Mouse (Mus musculus): ENCODE results near the gene Mug2. TPM values are rescaled to one million over a fixed set of nuclear protein-coding genes. Genes with fewer than 3 reads are reported as not detected.
"Not testable (repeated sequence)": the region's sequence is repeated elsewhere in the genome, so short reads cannot be mapped to it uniquely, and the experiment has no call there.

Mug2 gene
- not detected in 2 replicates for total RNA-seq (2017)

GRCm38 (mm10) chr6:122006461-122006860, at the start of gene Mug2:
Mug2 (plus strand) TSS chr6:122006761.
- ATAC-seq (ENCODE audit: extremely low read depth, insufficient number of reproducible peaks, low FRiP score, poor library complexity, severe bottlenecking), result not testable (repeated sequence)

- ATAC-seq (ENCODE audit: extremely low read depth, insufficient number of reproducible peaks, low FRiP score, poor library complexity, severe bottlenecking), result not testable (repeated sequence)
Observed at GRCm38 (mm10) chr6:121957803-121958349, 48.7 kb upstream of the Mug2 start.

DNA sequence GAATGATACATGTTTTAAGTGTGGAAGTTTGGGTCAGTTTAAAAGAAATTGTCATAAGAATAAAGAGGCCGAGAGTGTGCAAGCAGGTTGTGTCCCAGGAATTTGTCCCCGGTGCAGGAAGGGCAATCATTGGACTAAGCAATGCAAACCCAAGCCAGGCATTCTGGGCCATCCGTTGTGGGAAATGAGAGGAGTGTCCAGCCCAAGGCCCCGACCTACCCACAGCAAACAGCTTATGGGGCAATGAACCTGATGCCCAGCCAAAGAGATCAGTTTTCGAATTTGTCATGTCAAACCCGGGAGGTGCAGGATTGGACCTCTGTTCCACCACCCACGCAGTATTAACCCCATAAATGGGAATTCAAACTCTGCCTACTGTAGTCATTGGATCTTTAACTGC, 30.9 kb upstream of the Mug2 start:
- ATAC-seq (ENCODE audit: extremely low read depth, insufficient number of reproducible peaks, low FRiP score, poor library complexity, severe bottlenecking), result no peak

DNA sequence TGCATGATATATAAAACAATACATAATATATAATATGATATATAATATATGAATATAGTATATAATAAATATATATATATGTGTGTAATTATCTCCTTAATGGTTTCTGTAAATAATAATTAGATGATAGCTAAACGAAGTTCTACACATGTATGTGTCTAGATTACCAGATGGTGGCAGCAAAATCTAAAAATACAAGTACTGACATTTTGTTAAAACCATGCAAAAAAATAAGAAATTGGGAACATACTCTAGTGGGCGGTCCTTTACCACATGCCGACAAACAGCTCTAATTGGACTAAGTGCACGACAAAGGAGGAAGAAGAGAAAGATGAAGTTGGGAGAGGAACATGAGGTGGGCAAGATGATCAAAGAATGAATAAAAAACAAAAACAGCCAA, 94.3 kb downstream of the Mug2 start:
- no peak for ATAC-seq (ENCODE audit: extremely low read depth, insufficient number of reproducible peaks, low FRiP score, poor library complexity, severe bottlenecking)

DNA sequence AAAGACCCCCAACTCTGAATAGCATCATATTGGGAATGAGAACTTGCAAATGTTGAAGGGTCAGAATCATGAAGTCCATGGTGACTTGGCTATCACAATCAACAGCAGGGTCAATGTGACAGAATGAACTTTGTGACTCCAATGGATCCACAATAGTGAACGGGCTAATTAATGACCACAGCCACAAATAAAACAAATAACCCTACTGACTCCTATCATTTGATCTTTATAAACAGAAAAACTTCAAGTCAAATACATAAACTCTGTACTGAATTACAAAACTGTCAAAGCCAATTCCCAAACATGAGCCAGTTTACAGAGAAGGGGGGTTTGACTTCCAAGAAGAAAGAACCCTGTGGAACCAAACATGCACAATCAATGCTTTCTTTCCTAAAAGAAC, 95.1 kb downstream of the Mug2 start:
- no peak for ATAC-seq (ENCODE audit: extremely low read depth, insufficient number of reproducible peaks, low FRiP score, poor library complexity, severe bottlenecking)

DNA sequence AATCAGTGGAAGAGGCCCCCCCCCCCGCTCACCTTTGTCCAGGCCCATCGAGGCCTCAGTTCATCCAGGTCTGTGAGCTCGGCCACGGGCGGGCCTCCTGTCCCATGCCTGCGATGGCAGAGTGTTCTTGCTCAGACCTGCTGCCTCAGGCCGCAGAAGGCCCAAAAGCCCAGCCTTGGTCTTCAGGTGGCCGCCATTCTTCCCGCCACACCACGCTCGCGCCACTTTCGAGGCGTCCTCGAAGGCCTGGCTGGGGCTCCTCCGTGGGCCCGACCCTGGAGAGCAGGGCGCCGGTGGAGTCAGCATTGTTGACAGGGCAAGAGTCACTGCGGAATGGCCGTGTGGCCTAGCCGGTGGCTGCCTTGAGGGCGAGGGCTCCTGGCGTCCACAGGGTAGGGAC, 110.4 kb downstream of the Mug2 start:
- no peak for ATAC-seq (ENCODE audit: extremely low read depth, insufficient number of reproducible peaks, low FRiP score, poor library complexity, severe bottlenecking)

DNA sequence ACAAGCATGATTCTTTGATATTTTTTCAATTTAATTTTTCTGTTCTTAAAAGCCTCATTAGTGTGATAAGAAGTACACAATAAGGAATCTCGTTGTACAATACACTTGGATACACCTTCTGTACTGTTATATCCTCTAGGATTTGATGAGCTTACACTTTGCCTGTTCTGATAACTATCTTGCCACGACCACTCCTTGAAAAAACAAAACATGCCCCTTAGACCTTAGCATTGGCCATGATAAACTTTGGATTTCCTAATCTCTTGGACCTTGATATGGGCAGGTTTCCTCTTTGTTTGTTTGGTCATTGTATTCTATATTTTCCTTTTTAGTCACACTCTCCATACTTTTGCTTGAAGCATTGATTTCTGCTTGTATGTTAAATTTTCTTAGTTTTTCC, 123.0 kb downstream of the Mug2 start:
- no peak for ATAC-seq (ENCODE audit: extremely low read depth, insufficient number of reproducible peaks, low FRiP score, poor library complexity, severe bottlenecking)

Other genes with a start within 250 kb of the Mug2 start
- gene Mug1, start 168.2 kb upstream of the Mug2 start, total RNA-seq (2017), result not detected in 2 replicates